Mouse (Mus musculus) C2C12 (cell line): ENCODE data around the gene Dhdh.

Experiments used
- CTCF ChIP-seq: IDR thresholded peaks from one replicate; pipeline ENCODE4 v1.5.1; 2011; ENCODE audit not compliant: control insufficient read depth, insufficient read depth, insufficient read length
- MAX ChIP-seq: IDR thresholded peaks from one replicate; pipeline ENCODE4 v1.6.1; 2011; ENCODE audit warnings: mild to moderate bottlenecking, control low read depth

DNA sequence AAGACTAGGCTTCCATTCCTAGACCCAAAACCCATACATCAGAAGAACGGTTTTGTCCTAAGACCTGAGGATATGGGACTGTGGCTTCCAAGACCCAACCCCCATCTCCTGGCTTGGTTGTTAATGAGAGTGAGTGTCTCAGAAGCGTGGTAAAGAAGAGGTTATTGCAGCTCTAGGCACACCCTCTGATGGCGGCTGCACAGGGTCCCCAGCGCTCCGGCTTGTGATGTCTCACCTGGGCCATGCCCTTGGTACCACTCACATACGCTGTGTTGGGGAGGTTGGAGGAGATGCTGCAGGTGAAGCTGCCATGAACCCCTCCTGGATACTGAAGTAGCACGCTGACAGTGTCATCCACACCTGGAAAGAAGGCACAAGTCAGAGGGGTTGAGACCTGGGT, 9.8 kb downstream of the Dhdh start:
- TF ChIP-seq MAX (no peak), CTCF (no peak)
